Mouse (Mus musculus): ENCODE measurements around the gene Ccdc40. TPM values are rescaled to one million over a fixed set of nuclear protein-coding genes. Genes with fewer than 3 reads are reported as not detected.

Gene Ccdc40
- total and polyA plus RNA-seq, 2 experiments: 0.09 TPM; not detected in 1

DNA sequence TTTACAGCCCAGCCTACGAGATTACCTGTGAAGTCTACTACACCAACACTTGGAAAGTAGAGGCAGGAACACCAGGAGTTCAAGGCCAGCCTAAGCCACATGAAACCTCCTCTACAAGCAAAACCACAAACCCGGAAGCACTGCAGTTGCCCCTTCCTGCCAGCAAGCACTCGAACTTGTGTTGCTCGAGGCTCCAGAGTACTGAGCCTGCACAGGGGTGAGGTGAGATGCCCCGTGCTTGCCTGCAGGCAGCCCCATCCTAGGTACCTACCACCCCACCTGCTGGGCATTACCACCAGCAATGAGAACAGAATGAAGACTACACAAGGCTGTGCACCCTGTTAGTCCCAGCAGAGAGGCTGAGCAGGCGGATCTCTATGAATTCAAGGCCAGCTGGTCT is 69.6 kb downstream of the Ccdc40 start:
- Histone ChIP-seq H3K27ac (replicated peaks; ENCODE audit: insufficient read depth, low read depth, low read length) (no peak overlapping the region), H3K27me3 (ENCODE audit: control insufficient read depth, insufficient read depth, low read length) (no peaks in the 10 kb centered on the region), H3K4me1 (ENCODE audit: control insufficient read depth, insufficient read depth, low read length) (peaks cover 3% of the 10 kb centered on the region), H3K9ac (ENCODE audit: low read depth, low read length) (0 out of 2 replicates have a peak overlapping the region, but pooled peaks have one; percentile 3), H3K36me3 (ENCODE audit: control insufficient read depth, insufficient read depth, low read length) (peaks cover 36% of the 10 kb centered on the region), H3K79me2 (ENCODE audit: control insufficient read depth, insufficient read depth, low read length) (peaks cover 14% of the 10 kb centered on the region; the same call in 1 of the 2 replicates), H3K4me3 (ENCODE audit: insufficient read depth, low read depth, low read length) (no peak overlapping the region)
- TF ChIP-seq POLR2A (IDR thresholded peaks at IDR 0.05; ENCODE audit: extremely low read depth, insufficient read depth, low read length): no peak
- TF ChIP-seq CTCF (IDR thresholded peaks at IDR 0.05; ENCODE audit: low read depth, low read length): no peak
- WGBS: 72% methylated on average over 6 of the region's 6 CpGs
- no peak for DNase-seq (ENCODE audit: extremely low read depth, low read depth, low spot score)

DNA sequence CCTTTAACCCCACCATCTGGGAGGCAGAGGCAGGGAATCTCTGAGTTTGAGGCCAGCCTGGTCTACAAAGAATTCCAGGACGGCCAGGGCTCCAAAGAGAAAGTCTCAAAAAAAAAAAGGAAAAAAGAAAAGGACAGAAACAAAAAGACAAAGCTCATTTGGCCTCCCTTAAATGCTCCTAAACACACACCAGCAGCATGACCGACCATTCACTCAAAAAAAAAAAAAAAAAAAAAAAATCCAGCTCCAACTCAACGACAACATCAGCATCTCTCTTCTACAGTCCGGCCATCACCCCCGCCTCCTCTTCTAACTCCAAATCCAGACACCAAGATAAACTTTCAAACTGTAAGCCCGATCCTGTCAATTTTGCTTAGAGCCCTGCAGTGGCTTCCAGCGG is 70.5 kb downstream of the Ccdc40 start:
- Histone ChIP-seq H3K27me3 (ENCODE audit: control insufficient read depth, insufficient read depth, low read length) (no peaks in the 10 kb centered on the region), H3K4me3 (ENCODE audit: insufficient read depth, low read depth, low read length) (peak overlapping the region; percentile 90), H3K36me3 (ENCODE audit: control insufficient read depth, insufficient read depth, low read length) (peaks cover 27% of the 10 kb centered on the region), H3K4me1 (ENCODE audit: control insufficient read depth, insufficient read depth, low read length) (peaks cover 3% of the 10 kb centered on the region), H3K79me2 (ENCODE audit: control insufficient read depth, insufficient read depth, low read length) (peaks cover 14% of the 10 kb centered on the region; the same call in 1 of the 2 replicates), H3K27ac (replicated peaks; ENCODE audit: insufficient read depth, low read depth, low read length) (no peak overlapping the region), H3K9ac (ENCODE audit: low read depth, low read length) (peak overlapping the region; percentile 88)
- TF ChIP-seq CTCF (IDR thresholded peaks at IDR 0.05; ENCODE audit: low read depth, low read length) (no peak), POLR2A (IDR thresholded peaks at IDR 0.05; ENCODE audit: extremely low read depth, insufficient read depth, low read length) (no peak)
- 7% methylated on average over 7 of the region's 7 CpGs for WGBS
- DNase-seq (ENCODE audit: extremely low read depth, low read depth, low spot score): no peak

DNA sequence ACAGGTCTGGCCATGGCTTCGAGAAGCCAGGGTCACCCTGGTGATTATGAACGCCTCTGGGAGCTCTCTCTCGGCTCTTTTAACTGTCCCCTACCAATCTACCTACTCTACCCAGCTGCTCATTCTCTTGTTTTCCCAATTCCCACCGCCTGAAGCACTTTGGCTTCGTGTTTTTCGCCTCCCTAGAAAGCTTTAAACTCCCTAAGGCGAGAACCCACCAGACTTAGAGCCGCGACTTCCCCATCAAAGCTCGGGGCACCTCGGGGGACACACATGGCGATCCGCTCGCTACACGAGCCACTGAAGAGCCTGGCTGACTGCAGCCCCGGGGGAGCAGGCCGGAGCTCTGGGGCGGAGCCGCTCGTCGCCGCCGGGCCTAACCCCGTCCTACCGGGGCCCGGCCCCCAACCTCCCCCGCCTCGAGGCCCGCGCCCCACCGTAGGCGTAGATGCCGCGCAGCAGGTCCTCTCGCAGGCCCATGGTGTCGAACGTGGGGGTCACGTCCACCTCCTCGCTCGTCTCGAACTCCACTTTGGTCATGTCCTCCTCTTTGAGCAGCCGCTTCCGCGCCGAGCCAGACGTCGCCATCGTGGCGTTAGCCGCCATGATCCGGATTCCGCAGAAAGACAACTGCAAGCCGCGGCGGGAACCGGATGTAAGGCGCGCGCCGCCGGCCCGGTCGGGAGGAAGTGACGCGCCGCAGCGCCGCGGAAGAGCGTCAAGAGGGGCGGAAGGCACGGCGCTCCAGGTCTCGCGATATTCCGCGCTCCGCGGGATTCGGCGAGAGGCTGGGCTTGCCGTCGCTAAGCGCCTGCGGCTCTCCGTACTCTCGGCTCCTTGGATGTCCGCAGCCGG is 71.2 kb downstream of the Ccdc40 start, which contains the start of gene Eif4a3:
Gene Eif4a3, minus strand, starts transcription at position 699 of the 855 bp plus-strand sequence.
- Histone ChIP-seq H3K27ac (replicated peaks; ENCODE audit: insufficient read depth, low read depth, low read length) (peak within 1 kb of the TSS; percentile 21), H3K9ac (ENCODE audit: low read depth, low read length) (peak within 1 kb of the TSS; percentile 88), H3K79me2 (ENCODE audit: control insufficient read depth, insufficient read depth, low read length) (peaks cover 14% of the 10 kb centered on the region; the same call in 1 of the 2 replicates), H3K4me3 (ENCODE audit: insufficient read depth, low read depth, low read length) (peak within 1 kb of the TSS; percentile 90), H3K36me3 (ENCODE audit: control insufficient read depth, insufficient read depth, low read length) (peaks cover 21% of the 10 kb centered on the region), H3K4me1 (ENCODE audit: control insufficient read depth, insufficient read depth, low read length) (peaks cover 3% of the 10 kb centered on the region), H3K27me3 (ENCODE audit: control insufficient read depth, insufficient read depth, low read length) (no peaks in the 10 kb centered on the region)
- under 1% methylated on average over 89 of the region's 89 CpGs for WGBS
- peak; percentile 81 for DNase-seq (ENCODE audit: extremely low read depth, low read depth, low spot score)
- peak; percentile 50 for TF ChIP-seq POLR2A (IDR thresholded peaks at IDR 0.05; ENCODE audit: extremely low read depth, insufficient read depth, low read length)
- no peak for TF ChIP-seq CTCF (IDR thresholded peaks at IDR 0.05; ENCODE audit: low read depth, low read length)

DNA sequence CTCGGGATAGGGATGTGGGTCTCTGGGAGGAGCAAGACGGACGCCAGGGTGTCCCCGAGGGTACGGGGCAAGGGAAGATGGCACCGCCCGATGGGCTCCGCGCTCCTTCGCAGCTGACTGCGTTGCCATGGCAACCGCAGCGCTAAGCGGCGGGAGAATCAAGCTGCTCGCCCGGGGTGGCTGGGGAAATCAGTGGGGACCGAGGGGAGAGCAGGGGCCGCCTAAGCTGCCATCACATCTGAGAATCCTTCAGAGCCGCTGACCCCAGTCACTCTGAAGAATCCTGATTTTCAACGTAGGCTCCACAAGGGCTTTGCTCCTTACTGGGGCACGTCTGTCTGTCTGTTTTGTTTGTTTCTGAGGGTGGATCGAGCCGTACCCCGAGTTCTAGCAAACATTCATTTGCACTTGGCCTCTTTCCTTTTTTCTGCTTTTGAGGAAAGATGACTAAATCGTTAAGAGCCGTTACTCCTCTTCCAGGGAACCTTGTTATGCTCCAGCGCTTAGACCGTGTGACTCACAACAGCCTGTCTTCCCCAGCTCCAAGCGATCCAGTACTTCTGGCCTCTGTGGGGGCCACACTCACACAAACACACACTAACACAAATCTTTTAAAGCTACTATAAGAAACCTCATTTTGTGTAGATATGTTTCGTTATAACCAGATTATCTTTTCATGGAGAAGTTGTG is 72.0 kb downstream of the Ccdc40 start:
- Histone ChIP-seq H3K9ac (ENCODE audit: low read depth, low read length) (peak overlapping the region; percentile 76), H3K36me3 (ENCODE audit: control insufficient read depth, insufficient read depth, low read length) (peaks cover 15% of the 10 kb centered on the region), H3K27me3 (ENCODE audit: control insufficient read depth, insufficient read depth, low read length) (no peaks in the 10 kb centered on the region), H3K27ac (replicated peaks; ENCODE audit: insufficient read depth, low read depth, low read length) (no peak overlapping the region), H3K79me2 (ENCODE audit: control insufficient read depth, insufficient read depth, low read length) (peaks cover 14% of the 10 kb centered on the region; the same call in 1 of the 2 replicates), H3K4me1 (ENCODE audit: control insufficient read depth, insufficient read depth, low read length) (peaks cover 3% of the 10 kb centered on the region), H3K4me3 (ENCODE audit: insufficient read depth, low read depth, low read length) (peak overlapping the region; percentile 90)
- no peak for DNase-seq (ENCODE audit: extremely low read depth, low read depth, low spot score)
- 2% methylated on average over 31 of the region's 31 CpGs for WGBS
- TF ChIP-seq POLR2A (IDR thresholded peaks at IDR 0.05; ENCODE audit: extremely low read depth, insufficient read depth, low read length) (no peak), CTCF (IDR thresholded peaks at IDR 0.05; ENCODE audit: low read depth, low read length) (no peak)

- H3K4me1 ChIP-seq (ENCODE audit: control insufficient read depth, insufficient read depth, low read length): peaks cover 3% of the 10 kb centered on the region
- no peak overlapping the region for H3K4me3 ChIP-seq (ENCODE audit: insufficient read depth, low read depth, low read length)
- H3K27ac ChIP-seq (replicated peaks; ENCODE audit: insufficient read depth, low read depth, low read length): no peak overlapping the region
- H3K79me2 ChIP-seq (ENCODE audit: control insufficient read depth, insufficient read depth, low read length): peaks cover 14% of the 10 kb centered on the region; the same call in 1 of the 2 replicates
- peaks cover 12% of the 10 kb centered on the region for H3K36me3 ChIP-seq (ENCODE audit: control insufficient read depth, insufficient read depth, low read length)
- DNase-seq (ENCODE audit: extremely low read depth, low read depth, low spot score): no peak
- H3K9ac ChIP-seq (ENCODE audit: low read depth, low read length): no peak overlapping the region
- WGBS: 14% methylated on average over 2 of the region's 2 CpGs
- no peak for TF ChIP-seq POLR2A (IDR thresholded peaks at IDR 0.05; ENCODE audit: extremely low read depth, insufficient read depth, low read length)
- H3K27me3 ChIP-seq (ENCODE audit: control insufficient read depth, insufficient read depth, low read length): no peaks in the 10 kb centered on the region
These were observed 72.6 kb downstream of the Ccdc40 start for GRCm38 (mm10) chr11:119300986-119301385.
